Mouse (Mus musculus) brain, embryonic 18.5 days (tissue): ENCODE data around the gene Dab1.

Experiments used
- DNase-seq: peaks from one replicate; pipeline ENCODE4 v3.0.0-alpha.2; 2012; ENCODE audit warnings: low read depth, low spot score

Dab1 gene

DNA sequence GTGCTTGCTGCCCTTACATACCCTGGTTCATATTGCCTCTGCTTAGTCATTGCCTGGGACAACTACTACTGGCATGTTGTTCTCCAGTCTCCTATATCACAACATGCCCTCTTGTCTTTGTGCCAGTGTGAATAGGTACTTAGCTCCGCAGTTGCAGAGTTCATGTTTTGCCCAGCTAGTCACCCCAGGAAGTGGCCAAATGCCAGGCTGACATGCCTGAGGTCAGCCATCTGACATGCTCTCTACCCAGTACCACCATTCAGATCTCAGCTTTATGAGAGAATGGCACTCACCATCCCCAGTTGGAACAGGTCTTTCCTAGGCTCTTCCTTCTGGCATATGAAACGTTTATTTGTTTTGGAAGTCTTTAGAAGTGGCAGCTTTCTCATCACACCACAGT lies 355.4 kb downstream of the Dab1 start:
- DNase-seq: no peak

DNA sequence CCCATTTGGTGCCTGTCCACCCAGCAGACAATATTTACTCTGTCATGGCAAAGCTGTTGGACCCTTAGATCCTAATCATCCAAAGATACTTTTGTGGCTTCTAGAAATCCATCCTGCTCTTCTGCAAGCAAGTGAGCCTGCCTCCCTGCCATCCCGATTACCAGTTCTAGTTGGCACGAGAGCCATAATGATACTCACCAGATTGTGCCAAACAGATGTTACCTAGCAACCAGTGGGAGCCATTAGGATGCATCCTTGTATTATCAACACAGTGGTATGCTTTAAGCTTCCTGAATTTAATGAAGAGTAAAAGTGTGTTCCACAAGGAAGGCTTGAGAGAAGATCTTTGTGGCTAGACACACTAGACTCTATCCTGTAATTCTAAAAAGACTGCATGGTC lies 355.8 kb downstream of the Dab1 start:
- DNase-seq: no peak

DNA sequence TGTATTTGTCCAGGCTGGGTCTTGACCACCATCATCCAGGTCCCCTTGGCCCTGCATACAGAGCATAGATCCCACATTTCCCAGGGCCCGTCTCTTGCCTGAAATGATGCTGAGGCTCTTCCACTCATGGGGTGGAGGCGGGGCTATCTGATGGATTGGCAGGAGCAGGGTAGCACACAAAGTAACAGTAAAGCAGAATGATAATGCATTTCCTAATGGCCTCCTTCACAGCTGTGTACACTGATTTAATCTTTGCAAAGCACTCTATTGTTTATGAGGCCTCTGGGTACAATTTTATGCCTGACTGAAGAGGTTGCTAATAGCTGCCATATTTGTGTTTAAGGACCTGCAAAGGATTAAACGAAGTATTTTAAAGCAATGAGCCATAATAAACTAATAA lies 374.7 kb downstream of the Dab1 start:
- DNase-seq: no peak

DNA sequence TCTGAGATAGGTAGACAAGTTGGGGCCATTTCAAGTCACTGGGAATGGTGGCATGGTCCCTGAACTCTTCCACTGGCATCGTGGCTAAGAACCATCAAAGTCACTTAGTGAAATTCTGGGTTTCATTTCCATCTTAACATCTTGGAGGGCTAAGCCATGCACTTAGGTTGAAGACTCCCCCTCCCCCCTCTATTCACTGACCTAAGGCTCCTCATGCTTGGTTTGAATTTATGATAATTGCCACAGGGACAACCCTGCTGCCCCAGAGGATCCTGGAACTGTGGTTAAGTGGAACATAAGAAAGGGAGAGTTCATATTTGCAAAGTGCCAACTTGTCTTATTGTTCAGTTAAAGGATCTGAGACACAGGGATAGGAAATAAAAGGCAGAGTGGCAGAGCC lies 375.2 kb downstream of the Dab1 start:
- no peak for DNase-seq

DNA sequence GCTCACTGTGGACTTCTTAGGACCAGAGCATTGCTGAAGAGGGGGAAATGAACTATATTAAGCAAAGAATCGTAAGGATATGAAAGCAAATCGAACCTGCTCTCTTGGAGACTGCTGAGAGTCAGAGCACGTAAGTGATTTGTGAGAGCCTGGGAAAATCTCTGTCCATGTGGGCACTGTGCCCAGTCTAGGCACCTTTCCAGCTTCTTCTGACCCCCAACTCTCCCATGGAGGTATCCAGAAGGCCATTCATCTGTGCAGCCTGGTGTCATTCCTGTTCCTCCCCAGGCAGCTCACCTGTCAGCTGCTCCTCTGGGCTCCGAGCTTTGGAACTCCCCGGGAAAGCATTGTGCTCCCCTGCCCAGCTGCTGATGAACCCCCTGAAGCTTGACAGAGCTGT lies 389.2 kb downstream of the Dab1 start:
- DNase-seq: no peak

DNA sequence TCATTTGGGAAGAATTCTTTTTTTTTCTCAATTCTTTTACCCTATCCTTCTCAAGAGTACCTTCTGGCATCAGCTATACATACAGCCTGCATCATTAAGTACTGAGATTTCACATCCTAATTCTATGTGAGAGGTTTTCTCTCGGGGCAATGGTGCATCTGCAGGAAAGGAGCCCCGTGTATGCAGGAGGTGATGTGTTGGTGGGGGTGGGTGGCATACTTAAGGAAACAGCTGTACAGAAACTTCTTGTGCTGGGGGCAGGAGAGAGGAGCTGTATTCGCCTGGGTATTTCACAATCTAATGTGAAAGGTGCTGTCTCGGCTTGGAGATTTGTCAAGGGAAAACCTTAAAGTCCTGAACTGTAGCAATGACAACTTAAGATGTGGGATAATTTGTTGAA lies 392.5 kb downstream of the Dab1 start:
- no peak for DNase-seq

DNA sequence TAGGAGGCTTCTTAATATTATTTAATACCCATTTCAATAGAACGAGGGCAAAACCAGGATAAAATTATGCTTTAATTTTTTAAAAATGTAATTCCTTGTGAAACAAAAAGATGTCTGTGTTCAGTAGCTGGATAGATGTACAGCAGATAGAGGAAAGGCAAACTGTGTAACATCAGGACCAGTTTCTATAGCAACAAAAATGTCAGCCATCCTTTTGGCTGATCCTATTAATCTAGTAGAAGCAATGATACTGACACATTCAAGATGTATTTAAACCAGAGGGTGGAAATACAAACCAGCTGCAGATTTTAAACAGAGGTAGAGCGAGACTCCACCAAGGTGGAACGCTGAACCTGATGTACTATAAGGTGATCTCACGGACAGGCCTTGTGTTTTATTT lies 393.0 kb downstream of the Dab1 start:
- DNase-seq: no peak

DNA sequence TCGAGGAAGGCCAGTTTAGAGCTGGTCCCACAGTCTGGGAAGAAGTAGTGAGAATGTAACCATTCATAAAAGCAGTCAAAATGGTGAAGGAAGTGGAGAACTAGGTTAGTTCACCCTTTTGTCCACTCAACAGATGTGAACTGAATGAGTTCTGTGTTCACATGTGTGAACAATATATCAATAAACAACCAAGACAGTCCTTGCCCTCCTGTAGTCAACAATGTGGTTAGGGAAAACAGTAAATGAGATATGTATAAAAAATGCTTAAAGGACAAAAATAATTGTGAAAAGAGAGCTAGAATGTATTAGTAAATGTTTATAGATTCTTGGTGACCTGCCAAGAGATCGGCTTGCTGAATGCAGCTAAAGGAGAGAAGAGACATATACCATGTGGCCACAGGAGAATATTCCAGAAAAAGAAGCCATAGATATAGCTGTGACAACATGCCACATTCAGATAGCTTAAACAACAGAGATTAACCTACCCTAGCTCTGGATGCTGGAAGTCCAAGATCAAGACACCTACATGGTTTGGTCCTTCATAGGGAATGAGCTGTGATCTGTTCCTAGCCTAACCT lies 406.0 kb downstream of the Dab1 start:
- no peak for DNase-seq

DNA sequence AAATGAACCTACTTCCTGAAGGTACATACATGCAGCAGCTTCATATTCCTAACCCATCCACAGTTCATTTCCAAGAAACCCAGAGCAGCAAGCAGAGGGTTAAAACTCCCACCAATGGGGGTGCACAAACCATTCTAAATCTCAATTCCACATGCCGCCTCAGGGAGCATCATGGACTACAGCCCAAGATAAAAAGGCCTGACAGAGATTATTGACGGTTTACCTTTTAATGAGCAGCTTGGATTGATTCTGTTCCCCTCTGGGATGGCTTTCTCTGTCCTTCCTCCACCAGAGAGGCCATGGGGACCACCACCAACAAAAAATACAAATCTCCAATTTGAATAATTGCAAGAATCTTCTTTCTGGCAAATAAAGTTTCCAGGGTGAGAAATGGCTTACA lies 407.7 kb downstream of the Dab1 start:
- DNase-seq: no peak

DNA sequence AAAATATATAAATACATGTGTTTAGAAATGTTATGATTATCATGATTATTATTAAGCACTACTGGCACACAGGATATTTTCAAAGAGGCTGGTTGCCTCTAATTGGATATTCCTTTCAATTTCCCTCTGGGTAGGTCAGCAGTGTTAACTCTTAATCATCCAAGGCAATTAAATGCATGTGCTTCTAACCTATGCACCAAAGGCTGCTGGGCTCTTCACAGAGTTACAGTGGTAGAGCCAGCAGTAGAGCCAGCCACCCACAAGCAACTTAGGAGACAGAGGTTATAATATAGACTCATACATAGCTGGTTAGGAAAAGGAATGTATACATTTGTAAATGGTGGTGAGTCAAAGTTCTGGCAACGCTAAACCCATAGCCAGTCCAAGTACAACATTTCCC lies 408.1 kb downstream of the Dab1 start:
- no peak for DNase-seq

DNA sequence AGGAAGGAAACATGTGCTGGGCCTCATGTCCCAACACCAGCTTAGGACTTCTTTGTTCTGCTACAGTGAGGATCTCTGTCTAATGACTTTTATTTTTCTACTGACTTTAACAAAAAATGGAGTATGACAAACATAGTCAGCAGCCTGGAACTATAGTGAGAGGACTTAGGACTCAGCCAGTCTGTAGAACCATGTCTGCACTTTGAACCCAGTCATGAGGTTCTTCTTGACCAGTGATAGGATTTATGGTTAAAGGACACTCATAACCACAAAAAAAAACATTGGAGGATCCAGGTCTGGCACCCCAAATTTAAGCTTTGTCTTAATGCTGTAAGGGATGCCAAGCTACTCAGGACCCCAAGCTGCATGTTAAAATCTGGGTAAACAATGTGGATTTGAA lies 416.9 kb downstream of the Dab1 start:
- no peak for DNase-seq

DNA sequence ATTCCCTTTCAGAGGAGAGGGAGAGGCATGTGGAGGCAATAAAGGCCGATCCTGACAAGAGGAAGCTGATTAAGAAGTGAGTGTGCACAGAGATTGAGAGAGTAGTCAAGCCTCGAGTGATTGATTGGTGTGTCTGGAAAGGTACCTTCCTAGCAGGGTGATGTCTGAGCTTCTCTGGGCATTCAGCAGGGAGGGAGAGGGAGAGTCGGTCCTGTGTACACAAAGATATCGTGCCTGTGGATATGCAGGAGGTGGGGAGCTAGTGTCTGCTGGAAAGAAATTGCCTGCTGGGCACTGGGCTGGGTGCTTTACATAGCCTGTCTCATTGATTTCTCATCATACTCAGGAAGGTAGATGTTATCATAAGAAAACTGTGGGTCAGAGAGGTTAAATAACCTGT lies 420.4 kb downstream of the Dab1 start:
- DNase-seq: no peak

DNA sequence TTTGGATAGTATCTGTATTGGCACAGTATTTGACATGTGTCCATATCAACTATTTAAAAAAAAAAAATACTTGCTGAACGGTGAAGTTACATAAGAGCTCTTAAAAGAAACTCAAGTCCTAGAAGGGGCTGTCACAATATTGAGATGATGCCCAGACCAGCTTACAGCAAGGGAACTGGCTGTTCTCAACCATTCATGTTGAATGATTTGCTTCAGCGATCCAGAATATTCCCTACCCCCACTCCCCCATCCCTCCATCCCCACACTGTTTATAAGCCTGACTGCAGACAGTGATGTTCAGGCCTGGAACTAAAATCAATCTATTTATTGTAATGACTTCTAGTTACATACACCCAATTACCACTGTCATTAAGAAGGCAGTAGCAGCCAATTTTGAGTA lies 424.3 kb downstream of the Dab1 start:
- no peak for DNase-seq

DNA sequence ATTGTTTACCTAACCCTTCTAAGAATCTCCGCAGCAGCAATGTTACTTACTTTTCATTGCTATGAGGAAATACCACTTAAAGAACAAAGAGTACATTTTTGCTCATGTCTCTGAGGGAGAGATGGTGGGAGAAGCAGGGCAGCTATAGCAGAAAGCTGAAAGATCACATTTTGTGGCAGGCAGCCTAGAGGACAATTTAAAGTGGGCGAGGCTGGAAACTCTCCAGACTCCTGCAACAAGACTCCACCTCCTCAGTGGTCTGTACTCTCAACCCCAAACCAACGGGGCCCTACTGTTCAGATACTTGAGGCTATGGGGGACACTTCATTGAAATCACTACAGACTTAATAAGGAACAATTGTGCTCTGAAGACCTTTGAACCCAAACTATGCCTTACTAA lies 425.5 kb downstream of the Dab1 start:
- DNase-seq: no peak

DNA sequence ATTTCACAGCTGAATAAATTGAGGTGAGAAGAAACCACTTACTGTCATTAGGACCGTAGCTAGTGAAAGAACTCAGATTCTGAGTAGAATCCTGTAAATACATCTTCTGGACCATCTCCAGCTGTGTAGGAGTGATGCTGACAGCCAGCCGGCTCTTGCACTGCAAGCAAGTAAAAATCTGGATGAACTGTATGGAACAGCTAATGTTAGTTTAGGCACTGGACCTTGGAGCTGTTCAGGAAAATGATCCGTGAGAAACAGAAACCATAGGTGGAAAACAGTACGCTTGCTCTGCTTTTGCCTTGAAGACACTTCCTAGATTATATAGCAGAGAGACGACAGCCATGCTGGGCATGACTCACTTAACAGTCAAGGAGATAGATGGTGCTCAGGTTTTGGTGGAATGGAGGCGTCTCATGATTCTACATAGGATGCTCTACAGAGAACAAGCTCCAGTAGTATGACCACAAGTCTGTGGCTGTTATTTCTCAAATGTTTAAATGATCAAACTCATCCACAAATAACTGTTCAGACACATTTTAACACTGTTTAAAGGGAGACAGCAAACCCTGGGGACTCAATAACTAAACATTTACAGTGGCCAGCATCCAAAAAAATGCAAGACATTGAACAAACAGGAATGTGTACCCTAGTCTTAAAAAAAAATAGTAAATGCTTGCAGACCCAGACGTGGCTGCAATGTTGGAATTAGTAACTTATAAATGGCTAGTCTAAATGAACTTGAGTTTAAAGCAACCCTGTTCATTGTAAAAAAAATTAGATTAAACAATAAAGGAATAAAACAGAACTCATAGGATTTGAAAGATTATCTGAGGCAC lies 429.0 kb downstream of the Dab1 start:
- no peak for DNase-seq

DNA sequence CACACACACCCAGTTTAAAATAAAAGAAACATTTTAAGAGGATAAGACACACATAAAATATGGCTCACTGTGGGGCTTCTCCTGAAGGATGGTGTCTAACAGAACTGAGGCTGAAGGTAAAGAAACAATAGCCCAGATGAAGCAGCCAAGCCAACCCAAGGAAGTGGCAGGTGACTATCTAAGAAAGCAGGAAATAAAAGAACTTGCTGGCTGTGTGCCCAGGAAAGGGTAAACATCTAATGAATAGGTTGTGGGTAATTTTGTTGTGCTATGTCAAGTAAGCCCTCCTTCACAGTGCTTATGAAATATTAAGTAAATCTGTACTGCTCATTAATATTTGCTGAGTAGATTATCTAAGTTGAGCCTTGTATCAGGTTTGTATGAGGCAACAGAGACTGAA lies 438.0 kb downstream of the Dab1 start:
- DNase-seq: no peak

DNA sequence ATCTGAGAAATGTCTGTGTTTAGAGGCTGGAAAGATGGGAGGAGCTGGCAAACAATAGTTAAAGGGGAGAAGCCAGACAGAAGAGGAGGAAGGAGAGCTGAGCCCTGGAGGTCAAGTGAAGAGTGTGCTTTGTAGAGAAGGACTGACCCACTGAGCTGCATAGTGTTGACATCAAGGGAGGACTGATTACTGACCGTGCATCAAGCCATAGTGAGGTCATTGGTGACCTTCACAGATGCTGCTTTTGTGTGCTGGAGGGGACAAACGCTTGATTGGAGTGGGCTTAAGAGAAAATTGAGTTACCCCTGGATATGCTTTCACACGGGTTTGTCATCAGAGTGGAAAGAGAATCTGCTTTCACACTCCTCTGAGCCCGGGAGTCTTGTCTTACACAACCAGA lies 440.4 kb downstream of the Dab1 start:
- DNase-seq: no peak

DNA sequence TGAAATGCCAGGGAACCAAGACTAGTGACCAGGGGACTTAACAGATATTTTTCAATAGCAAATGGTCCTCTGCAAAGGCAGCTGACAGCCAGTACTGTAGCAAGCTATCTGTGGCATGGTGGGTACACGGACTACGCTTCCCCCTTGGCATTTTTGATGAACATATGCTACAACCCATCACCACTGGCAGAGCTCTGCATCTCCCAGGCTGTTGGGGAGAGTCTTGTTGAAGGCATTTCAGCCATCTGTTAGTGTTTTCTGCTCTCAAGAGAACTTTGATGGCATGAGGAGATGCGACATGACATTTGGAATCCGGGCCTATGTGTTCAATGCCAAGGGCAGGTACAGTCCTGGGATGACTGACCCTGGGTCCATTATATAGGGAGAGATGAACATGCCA lies 443.2 kb downstream of the Dab1 start:
- DNase-seq: no peak

DNA sequence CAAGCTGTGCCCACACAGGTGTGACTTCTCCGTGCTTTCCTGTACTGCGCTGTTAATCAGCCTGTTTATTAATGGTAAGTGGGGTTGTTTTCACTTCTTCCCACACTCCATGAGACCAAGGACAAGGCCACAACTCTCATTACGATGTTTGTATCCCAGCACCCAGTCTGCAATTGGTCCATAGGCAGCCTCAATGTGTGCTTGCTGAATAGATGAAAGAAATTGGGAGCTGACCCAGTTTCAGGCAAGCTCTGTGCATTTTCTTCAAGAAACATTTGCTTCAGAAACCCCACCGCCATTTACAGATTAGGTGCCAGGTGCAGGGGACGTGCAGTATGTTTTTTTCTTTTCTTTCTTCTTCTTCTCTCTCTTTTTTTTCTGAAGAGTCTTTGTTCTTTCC lies 447.7 kb downstream of the Dab1 start:
- no peak for DNase-seq

DNA sequence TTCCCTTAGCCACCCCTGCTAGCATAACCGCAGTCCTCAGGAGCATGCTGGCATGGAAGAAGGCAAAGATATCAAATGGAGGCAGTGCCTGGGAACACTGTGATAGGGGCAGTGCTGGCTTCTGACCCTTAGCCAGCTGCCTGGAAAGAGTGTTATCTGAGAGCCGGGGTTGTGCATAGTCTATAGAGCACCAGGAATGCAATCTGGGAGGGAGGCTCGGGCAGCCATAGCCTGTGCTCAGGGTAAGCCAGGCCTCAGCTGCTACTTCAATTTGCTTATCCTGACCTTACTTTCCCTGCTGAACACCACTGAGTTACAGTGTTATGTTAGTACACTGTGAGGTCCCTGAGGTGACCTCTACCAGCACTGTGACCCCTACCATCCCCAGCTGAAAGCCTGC lies 448.6 kb downstream of the Dab1 start:
- no peak for DNase-seq

DNA sequence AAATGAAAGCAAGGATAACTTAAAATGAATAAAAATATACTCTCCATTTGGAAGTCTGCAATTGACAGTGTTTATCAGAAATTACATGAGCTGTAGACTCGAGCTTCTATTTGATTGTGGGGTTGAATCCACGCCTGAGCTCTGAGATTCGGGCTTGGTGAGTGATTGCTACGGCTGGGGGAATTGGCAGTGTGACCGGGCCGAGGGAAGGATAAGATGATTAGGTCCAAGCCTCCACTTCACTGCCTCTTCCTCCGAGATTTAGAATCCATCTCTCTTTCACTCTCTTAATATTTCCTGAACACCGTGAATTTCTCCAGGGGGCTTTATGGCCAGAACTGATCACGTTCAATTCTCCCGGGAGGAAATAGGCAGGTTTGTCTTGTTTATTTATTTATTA lies 452.1 kb downstream of the Dab1 start:
- DNase-seq: no peak

DNA sequence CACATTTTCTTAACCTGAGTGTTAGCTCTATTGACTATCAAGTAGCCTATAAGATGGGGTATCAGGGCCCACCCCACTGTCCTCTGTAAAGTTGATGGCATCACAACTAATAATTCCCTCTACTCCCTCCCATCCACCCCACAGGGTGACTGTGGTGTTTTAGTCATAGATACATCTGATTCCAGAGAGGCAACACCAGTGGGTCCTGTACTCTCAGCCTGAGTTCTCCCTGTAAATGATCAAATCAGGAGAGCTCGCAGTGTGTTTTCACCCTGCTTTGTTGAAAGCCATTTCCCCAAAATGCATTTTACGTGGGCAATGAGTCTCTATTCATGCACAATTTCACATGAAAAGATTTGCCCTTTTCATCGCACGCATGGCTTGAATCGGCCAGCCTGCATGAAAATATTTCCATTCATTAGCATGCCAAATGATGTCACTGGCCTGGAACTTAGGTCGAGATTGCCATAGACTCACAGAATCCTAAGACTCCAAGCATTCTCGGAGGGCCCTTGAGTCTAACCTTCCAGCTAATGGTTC lies 454.8 kb downstream of the Dab1 start:
- DNase-seq: no peak

DNA sequence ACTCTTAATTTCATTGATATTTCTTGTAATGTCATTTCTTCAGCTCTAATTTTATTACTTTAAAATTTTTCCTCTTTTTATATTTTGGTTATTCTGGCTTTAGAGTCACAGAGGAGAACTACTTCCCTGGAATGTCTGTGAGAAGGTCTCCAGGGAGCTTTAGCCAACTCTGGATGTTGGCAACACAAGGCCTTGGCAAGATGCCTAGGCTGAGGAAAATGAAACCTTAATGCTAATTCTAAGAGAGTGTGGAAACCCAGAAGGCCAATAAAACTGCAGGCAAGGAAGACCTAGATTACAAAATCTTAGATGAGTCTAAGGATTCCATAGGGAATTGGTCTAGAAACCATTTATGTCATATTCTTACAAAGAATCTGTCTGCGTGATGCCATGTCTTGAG lies 458.6 kb downstream of the Dab1 start:
- no peak for DNase-seq
